Mouse (Mus musculus): ENCODE data around the gene Eif4a1. TPM values are rescaled to one million over a fixed set of nuclear protein-coding genes. Genes with fewer than 3 reads are reported as not detected.
"Not testable (repeated sequence)": the region's sequence is repeated elsewhere in the genome, so short reads cannot be mapped to it uniquely, and the experiment has no call there.

Eif4a1 gene
- polyA plus RNA-seq, 1 experiment from 2014 or later, result 695 TPM

DNA sequence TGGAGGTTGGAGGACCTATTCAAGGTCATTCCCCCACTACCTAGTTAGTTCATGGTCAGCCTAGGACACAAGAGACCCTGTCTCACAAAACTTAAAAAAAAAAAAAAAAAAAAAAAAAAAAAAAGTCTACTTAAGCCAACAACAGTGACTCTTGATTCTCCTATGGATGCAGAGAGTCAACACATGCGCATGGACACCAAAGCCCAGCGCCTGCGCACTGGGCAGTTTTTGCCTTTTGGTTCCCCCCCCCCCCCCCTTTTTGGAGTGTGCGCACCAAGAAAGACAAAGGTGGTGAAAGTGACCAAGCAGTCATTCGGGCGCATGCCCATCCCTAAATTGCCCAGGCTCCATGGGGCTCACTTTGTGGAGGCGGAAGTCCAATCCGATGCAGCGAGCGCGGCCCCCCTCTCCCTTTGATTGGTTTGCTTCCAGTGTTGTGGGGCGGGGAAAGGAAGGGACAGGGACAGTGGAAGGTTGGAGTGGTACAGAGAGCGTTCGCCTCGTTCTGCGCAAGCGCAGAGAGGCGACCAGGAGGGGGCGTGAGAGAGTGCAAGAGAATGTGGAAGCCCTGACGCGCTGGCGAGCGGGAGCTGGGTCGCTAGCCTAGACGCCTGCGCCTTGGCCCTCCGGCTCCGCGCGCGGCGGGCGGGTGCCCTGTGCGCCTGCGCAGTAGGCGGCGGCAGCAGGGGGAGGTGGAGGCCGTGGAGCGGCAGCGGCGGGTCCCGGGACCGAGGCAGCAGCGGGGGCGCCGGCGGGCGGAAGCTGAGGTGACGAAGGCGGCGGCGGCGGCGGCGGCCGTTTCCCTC lies 39.7 kb downstream of the Eif4a1 start, which contains the start of gene Fxr2:
Gene Fxr2 (plus strand): TSS at position 707 of the 806 bp plus-strand sequence.
- H3K4me3 ChIP-seq (ENCODE audit: low read depth, low read length), result peak within 1 kb of the TSS; percentile 93
- 0% methylated on average over 56 of the region's 56 CpGs for WGBS

DNA sequence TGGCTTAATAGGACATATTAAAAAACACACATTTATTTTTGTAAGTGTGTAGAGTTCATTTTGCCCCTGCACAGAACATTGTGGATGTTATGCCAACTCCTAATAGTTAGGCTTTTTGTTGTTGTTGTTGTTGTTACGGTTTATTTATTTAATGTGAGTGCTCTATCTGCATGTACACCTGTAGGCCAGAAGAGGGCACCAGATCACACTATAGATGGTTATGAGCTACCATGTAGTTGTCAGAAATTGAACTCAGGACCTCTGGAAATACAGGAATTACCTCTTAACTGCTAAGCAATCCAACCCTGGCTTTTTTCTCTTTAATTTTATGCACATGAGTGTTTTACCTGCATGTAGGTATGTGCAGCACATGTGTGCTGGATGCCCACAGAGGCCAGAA lies 42.4 kb downstream of the Eif4a1 start:
- 62% methylated on average over 1 of the region's 1 CpGs for WGBS
- no peaks in the 10 kb centered on the region for H3K27me3 ChIP-seq (ENCODE audit: insufficient read depth, low read length)

More for the DNA sequence above, 39.7 kb downstream of the Eif4a1 start, which contains the start of gene Fxr2:
- Histone ChIP-seq H3K4me1 (ENCODE audit: insufficient read depth) (peaks cover 11% of the 10 kb centered on the region), H3K9me3 (ENCODE audit: low read depth, low read length) (no peaks in the 10 kb centered on the region), H3K36me3 (ENCODE audit: insufficient read depth) (peaks cover 5% of the 10 kb centered on the region; the same call in 1 of the 2 replicates), H3K4me2 (peak within 1 kb of the TSS; percentile 69), H3K27ac (ENCODE audit: low read depth) (peak within 1 kb of the TSS; percentile 97), H3K9ac (peak within 1 kb of the TSS; percentile 94), H3K27me3 (ENCODE audit: insufficient read depth, low read length) (no peaks in the 10 kb centered on the region)
- DNase-seq, result peak; percentile 100
- ATAC-seq (ENCODE audit: insufficient read depth), result peak; percentile 99
- TF ChIP-seq CTCF (IDR thresholded peaks at IDR 0.05; ENCODE audit: low read depth), result peak; percentile 85

DNA sequence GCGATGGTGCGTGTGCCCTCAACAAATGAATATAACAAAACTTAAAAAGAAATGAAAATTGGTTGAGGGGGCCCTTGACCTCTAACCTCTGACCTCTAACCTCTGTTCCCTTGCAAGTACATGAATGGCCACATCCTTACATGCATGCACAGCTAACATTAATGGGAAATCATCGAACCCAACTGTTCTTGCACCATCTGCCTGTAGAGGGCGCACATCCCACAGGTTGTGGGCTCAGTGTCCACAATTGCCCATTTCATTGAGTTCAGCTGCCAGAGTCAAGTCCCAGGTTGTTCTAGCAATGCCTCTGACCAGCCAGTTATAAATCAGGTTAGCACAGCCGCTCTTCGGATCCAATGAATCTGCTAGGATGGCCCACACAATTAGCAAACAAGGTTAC lies 43.9 kb downstream of the Eif4a1 start:
- no peaks in the 10 kb centered on the region for H3K36me3 ChIP-seq (ENCODE audit: insufficient read depth)
- H3K4me2 ChIP-seq, result no peak overlapping the region
- H3K4me3 ChIP-seq (ENCODE audit: low read depth, low read length), result no peak overlapping the region
- WGBS, result 34% methylated on average over 6 of the region's 6 CpGs
- no peak overlapping the region for H3K9ac ChIP-seq
- no peaks in the 10 kb centered on the region for H3K9me3 ChIP-seq (ENCODE audit: low read depth, low read length)
- no peaks in the 10 kb centered on the region for H3K27me3 ChIP-seq (ENCODE audit: insufficient read depth, low read length)
- no peak overlapping the region for H3K27ac ChIP-seq (ENCODE audit: low read depth)
- DNase-seq (peak; percentile 93), ATAC-seq (ENCODE audit: insufficient read depth) (no peak)
- H3K4me1 ChIP-seq (ENCODE audit: insufficient read depth), result no peaks in the 10 kb centered on the region
- TF ChIP-seq CTCF (IDR thresholded peaks at IDR 0.05; ENCODE audit: low read depth), result peak; percentile 97

More for the DNA sequence above, 42.4 kb downstream of the Eif4a1 start:
- H3K4me1 ChIP-seq (ENCODE audit: insufficient read depth), result peaks cover 8% of the 10 kb centered on the region
- ATAC-seq (ENCODE audit: insufficient read depth) (no peak), DNase-seq (peak; percentile 45)
- H3K4me2 ChIP-seq, result no peak overlapping the region
- no peak overlapping the region for H3K4me3 ChIP-seq (ENCODE audit: low read depth, low read length)
- no peaks in the 10 kb centered on the region for H3K36me3 ChIP-seq (ENCODE audit: insufficient read depth)
- no peaks in the 10 kb centered on the region for H3K9me3 ChIP-seq (ENCODE audit: low read depth, low read length)
- no peak overlapping the region for H3K9ac ChIP-seq
- H3K27ac ChIP-seq (ENCODE audit: low read depth), result no peak overlapping the region
- TF ChIP-seq CTCF (IDR thresholded peaks at IDR 0.05; ENCODE audit: low read depth), result peak; percentile 59

DNA sequence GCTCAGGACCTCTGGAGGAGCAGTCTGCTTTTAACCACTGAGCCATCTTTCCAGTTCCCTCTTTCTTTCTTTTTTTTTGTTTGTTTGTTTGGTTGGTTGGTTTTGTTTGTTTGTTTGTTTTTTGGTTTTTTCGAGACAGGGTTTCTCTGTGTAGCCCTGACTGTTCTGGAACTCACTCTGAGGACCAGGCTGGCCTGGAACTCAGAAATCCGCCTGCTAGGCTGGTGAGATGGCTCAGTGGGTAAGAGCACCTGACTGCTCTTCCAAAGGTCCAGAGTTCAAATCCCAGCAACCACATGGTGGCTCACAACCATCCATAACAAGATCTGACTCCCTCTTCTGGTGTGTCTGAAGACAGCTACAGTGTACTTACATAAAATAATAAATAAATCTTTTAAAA lies 47.9 kb downstream of the Eif4a1 start:
- ATAC-seq (ENCODE audit: insufficient read depth); H3K4me2 ChIP-seq; H3K27ac ChIP-seq (ENCODE audit: low read depth); H3K36me3 ChIP-seq (ENCODE audit: insufficient read depth); H3K9me3 ChIP-seq (ENCODE audit: low read depth, low read length); H3K4me3 ChIP-seq (ENCODE audit: low read depth, low read length); DNase-seq; H3K9ac ChIP-seq; H3K4me1 ChIP-seq (ENCODE audit: insufficient read depth); H3K27me3 ChIP-seq (ENCODE audit: insufficient read depth, low read length): not testable (repeated sequence)
- 79% methylated on average over 2 of the region's 2 CpGs for WGBS

DNA sequence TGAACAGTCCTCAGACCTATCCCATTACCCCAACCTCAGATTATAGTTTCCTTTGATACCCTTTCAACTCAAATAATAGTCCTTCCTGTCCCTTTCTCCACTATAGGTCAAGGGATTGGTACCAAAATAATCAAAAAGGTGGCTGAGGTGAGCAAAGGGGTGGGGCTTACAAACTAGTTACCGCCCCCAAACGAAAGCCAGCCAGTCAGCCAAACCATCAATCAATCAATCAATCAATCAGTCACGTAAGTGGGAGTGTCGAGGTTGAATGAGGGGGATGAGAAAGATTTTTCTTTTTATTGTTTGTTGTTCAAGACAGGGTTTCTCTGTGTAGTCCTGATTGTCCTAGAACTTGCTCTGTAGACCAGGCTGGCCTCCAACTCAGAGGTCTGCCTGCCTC lies 49.2 kb downstream of the Eif4a1 start:
- peak overlapping the region; percentile 82 for H3K4me2 ChIP-seq
- H3K36me3 ChIP-seq (ENCODE audit: insufficient read depth), result no peaks in the 10 kb centered on the region
- DNase-seq (no peak), ATAC-seq (ENCODE audit: insufficient read depth) (no peak)
- peak overlapping the region; percentile 55 for H3K4me3 ChIP-seq (ENCODE audit: low read depth, low read length)
- no peak for TF ChIP-seq CTCF (IDR thresholded peaks at IDR 0.05; ENCODE audit: low read depth)
- 58% methylated on average over 4 of the region's 4 CpGs for WGBS
- no peaks in the 10 kb centered on the region for H3K9me3 ChIP-seq (ENCODE audit: low read depth, low read length)
- peak overlapping the region; percentile 71; the same call in 1 of the 2 replicates for H3K9ac ChIP-seq
- H3K27me3 ChIP-seq (ENCODE audit: insufficient read depth, low read length), result no peaks in the 10 kb centered on the region
- H3K27ac ChIP-seq (ENCODE audit: low read depth), result no peak overlapping the region
- no peaks in the 10 kb centered on the region for H3K4me1 ChIP-seq (ENCODE audit: insufficient read depth)

DNA sequence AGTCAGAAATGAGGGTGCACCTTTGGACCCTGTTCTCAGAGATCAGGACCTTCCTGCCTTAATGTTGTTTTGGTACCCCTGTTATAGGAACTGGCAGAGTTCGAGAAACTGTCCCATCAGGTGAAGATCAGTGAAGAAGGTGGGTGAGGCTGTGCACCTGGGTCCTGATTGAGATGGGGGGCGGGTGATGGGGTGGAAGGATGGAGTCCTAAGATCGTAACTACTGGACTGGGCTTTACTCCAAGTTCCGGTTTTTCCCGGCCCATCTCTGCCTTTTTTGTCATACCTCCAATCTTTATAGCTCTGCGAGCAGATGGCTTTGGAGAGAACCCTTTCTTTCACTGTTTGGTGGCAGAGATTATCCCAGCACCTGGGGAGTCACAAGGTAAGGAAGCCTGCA lies 49.8 kb downstream of the Eif4a1 start:
- Histone ChIP-seq H3K4me2 (peak overlapping the region; percentile 82), H3K36me3 (ENCODE audit: insufficient read depth) (no peaks in the 10 kb centered on the region), H3K27me3 (ENCODE audit: insufficient read depth, low read length) (no peaks in the 10 kb centered on the region), H3K4me1 (ENCODE audit: insufficient read depth) (no peaks in the 10 kb centered on the region), H3K4me3 (ENCODE audit: low read depth, low read length) (peak overlapping the region; percentile 55), H3K9me3 (ENCODE audit: low read depth, low read length) (no peaks in the 10 kb centered on the region), H3K27ac (ENCODE audit: low read depth) (peak overlapping the region; percentile 80), H3K9ac (peak overlapping the region; percentile 71)
- DNase-seq, result peak; percentile 56
- ATAC-seq (ENCODE audit: insufficient read depth), result peak; percentile 16; the same call in 1 of the 2 replicates
- no peak for TF ChIP-seq CTCF (IDR thresholded peaks at IDR 0.05; ENCODE audit: low read depth)
- 25% methylated on average over 6 of the region's 6 CpGs for WGBS

DNA sequence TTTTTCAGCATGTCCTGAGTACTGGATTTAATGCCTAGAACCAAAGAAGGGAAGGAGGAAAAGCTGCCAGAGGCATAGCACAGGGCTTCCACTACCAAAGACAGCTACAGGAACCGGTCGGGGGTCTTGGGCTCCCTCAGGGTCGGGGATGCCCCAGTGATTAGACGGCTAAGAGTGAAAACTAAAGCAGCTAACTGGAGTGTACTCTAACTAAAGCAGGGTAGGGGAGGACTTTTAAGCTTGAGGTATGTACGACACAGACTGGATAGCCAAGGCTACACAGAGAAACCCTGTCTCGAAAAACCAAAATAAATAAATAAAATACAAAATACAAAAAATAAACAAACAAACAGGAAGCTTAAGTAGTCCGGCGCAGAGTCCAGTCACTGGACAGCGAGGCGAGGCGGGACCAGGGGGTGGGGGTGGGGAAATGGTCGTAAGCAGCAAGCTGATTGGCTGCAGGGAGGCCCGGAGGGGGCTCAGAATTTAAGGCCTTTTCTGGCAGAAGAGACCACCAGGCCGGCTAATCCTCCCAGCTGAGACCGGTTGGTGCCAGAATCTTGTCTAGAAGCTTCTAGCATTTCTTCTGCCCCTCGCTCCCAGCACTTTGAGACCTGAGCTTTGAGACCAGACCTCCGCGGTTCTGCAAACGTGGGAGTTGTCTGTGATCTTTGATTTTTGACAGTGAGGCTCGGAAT lies 50.5 kb downstream of the Eif4a1 start, which contains the start of gene Sat2:
Gene Sat2 (plus strand): TSS at position 454 of the 698 bp plus-strand sequence.
- WGBS, result 1% methylated on average over 20 of the region's 20 CpGs
- Histone ChIP-seq H3K9me3 (ENCODE audit: low read depth, low read length) (no peaks in the 10 kb centered on the region), H3K4me2 (peak within 1 kb of the TSS; percentile 82), H3K27me3 (ENCODE audit: insufficient read depth, low read length) (peaks cover under 1% of the 10 kb centered on the region; the same call in 1 of the 2 replicates), H3K27ac (ENCODE audit: low read depth) (peak within 1 kb of the TSS; percentile 80), H3K36me3 (ENCODE audit: insufficient read depth) (no peaks in the 10 kb centered on the region), H3K9ac (peak within 1 kb of the TSS; percentile 71), H3K4me3 (ENCODE audit: low read depth, low read length) (peak within 1 kb of the TSS; percentile 55), H3K4me1 (ENCODE audit: insufficient read depth) (no peaks in the 10 kb centered on the region)
- no peak for TF ChIP-seq CTCF (IDR thresholded peaks at IDR 0.05; ENCODE audit: low read depth)
- DNase-seq (peak; percentile 89), ATAC-seq (ENCODE audit: insufficient read depth) (peak; percentile 93)

Measured in lung, embryonic 14.5 days (tissue).